Mouse (Mus musculus): ENCODE results near the gene Sox13. TPM values are rescaled to one million over a fixed set of nuclear protein-coding genes. Genes with fewer than 3 reads are reported as not detected.

The Sox13 gene
- polyA plus RNA-seq, 1 experiment: 30.1 TPM

Other genes with a start within 250 kb of the Sox13 start
- 1.7 and 1.9 TPM in 2 replicates for gene Golt1a, start 114.6 kb downstream of the Sox13 start, polyA plus RNA-seq (2012; rRNA removed)
- gene Kiss1, start 102.5 kb downstream of the Sox13 start, polyA plus RNA-seq (2012; rRNA removed): not detected in 2 replicates
- gene Ren1, start 73.9 kb downstream of the Sox13 start, polyA plus RNA-seq (2012; rRNA removed): 0.07 and 0.22 TPM in 2 replicates
- gene Etnk2, start 60.8 kb downstream of the Sox13 start, polyA plus RNA-seq (2012; rRNA removed): 1.2 and 1.8 TPM in 2 replicates
- 135 and 175 TPM in 2 replicates for gene Snrpe, start 185.9 kb upstream of the Sox13 start, polyA plus RNA-seq (2012; rRNA removed)
- 0.59 and 4.8 TPM in 2 replicates for gene Zbed6, start 236.5 kb upstream of the Sox13 start, polyA plus RNA-seq (2012; rRNA removed)
- 5.5 and 6.4 TPM in 2 replicates for gene Gm38394, start 236.9 kb upstream of the Sox13 start, polyA plus RNA-seq (2012; rRNA removed)

Data from urinary bladder, adult 2 months (tissue).